Mouse (Mus musculus) thymus, adult 2 months (tissue): Measurements from ENCODE around the gene Aplnr. TPM values are rescaled to one million over a fixed set of nuclear protein-coding genes. Genes with fewer than 3 reads are reported as not detected.

ENCODE experiments used
- DNase-seq: peaks from one replicate; pipeline ENCODE4 v3.0.0; 2021
- H3K27ac ChIP-seq: fragments of 200-500 bp; 2 replicates; pipeline ENCODE4 v1.5.1; 2012; ENCODE audit warnings: low read length, control low read depth; ENCODE audit not compliant: control insufficient read depth, insufficient read depth
- H3K27me3 ChIP-seq: fragments of 200-500 bp; 2 replicates; pipeline ENCODE4 v1.6.1; 2012; ENCODE audit warnings: mild to moderate bottlenecking, low read length, moderate library complexity, mixed read lengths; ENCODE audit not compliant: control insufficient read depth, insufficient read depth
- H3K36me3 ChIP-seq: fragments of 200-500 bp; 2 replicates; pipeline ENCODE4 v1.6.1; 2012; ENCODE audit warnings: mild to moderate bottlenecking, low read length, moderate library complexity; ENCODE audit not compliant: control insufficient read depth, insufficient read depth
- H3K4me1 ChIP-seq: fragments of 200-500 bp; replicated peaks from 2 replicates; pipeline ENCODE4 v1.6.1; 2012; ENCODE audit warnings: low read length; ENCODE audit not compliant: control insufficient read depth, insufficient read depth
- H3K4me3 ChIP-seq: fragments of 200-500 bp; 2 replicates; pipeline ENCODE4 v1.5.1; 2012; ENCODE audit warnings: mild to moderate bottlenecking, low read length, control low read depth, moderate library complexity; ENCODE audit not compliant: control insufficient read depth, insufficient read depth
- CTCF ChIP-seq: fragments of 200-500 bp; IDR thresholded peaks from 2 replicates; pipeline ENCODE4 v1.5.1; 2012; ENCODE audit warnings: mild to moderate bottlenecking, control low read depth, low read length, moderate library complexity, borderline replicate concordance; ENCODE audit not compliant: control insufficient read depth, poor library complexity, insufficient read depth; ENCODE audit errors: extremely low read depth
- POLR2A ChIP-seq: fragments of 200-500 bp; IDR thresholded peaks from 2 replicates; pipeline ENCODE4 v1.6.1; 2012; ENCODE audit warnings: mild to moderate bottlenecking, low read length, control low read depth, moderate library complexity; ENCODE audit not compliant: control insufficient read depth, poor library complexity, insufficient read depth; ENCODE audit errors: extremely low read depth
- WGBS: fragments of 180-500 bp; shearing (Covaris S2); methylation state at CpG from one replicate; pipeline ENCODE4 v1.1.7; 2018; 5-methylcytosine and 5-hydroxymethylcytosine counted together
- polyA plus RNA-seq: library from polyadenylated mRNA; depleted of rRNA; stranded (reverse); fragments of >200 nt; gene quantifications from 2 replicates; pipeline ENCODE4 v1.2.3, GENCODE M21; 2012

The Aplnr gene
- polyA plus RNA-seq, 1 experiment: 4.5 TPM

DNA sequence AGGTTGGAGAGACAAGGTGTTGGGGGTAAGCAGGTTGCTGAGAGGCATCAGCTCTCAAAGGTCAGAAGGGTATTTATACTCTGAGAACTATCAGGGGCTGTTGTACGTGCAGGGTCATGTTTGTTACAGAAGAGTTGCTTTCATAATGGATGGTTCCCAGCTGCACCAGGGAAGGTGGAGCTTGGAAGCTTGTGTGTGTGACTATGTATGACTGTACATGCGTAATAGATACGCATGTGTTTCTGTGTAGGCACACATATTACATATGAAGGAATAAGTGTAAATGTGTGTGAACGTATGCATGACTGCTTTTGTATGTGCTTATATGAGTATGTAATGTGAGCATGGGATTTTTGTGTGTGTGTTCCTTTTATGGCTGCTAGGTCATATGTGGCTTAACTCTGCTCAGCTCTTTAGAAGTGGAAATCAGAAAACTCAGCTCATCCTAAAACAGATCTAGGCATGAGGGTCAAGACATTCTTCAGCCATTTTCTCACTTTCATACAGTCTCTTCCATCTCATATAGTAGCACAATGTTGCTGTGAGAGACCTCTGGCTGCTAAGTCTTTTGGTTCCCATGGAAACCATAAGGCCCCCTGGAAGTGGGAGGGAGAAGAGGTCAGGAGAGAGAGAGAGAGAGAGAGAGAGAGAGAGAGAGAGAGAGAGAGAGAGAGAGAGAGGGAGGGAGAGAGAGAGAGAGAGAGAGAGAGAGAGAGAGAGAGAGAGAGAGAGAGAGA lies 25.0 kb downstream of the Aplnr start:
- DNase-seq: no peak
- H3K36me3 ChIP-seq: no peaks in the 10 kb centered on the region

DNA sequence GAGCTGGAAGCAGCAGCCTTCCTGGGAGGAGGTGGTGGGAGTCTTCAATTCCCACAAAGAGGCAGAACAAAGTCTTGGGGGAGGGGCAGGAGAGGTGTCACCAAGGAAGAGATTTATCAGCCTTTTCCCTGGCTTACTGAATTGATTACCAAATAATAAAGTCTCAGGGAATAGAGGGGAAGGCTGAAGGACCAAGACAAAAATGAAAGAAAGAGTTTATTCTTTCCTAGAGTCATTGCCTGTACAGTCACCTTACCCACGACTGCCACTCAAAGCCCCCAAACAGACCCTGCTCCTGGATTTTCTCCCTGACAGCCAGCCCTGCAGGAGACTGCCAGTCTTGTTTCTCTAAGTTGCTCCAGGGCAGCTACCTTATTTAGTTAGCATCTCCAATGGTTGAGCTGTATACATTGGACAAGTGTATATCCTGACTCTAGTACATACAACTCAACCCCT lies 25.6 kb downstream of the Aplnr start:
- Histone ChIP-seq H3K36me3 (no peaks in the 10 kb centered on the region), H3K4me3 (no peak overlapping the region), H3K27me3 (no peaks in the 10 kb centered on the region), H3K27ac (no peak overlapping the region), H3K4me1 (no peaks in the 10 kb centered on the region)
- WGBS: 94% methylated on average over 1 of the region's 1 CpGs
- TF ChIP-seq POLR2A (no peak), CTCF (no peak)
- DNase-seq: no peak

More for the DNA sequence above, 25.0 kb downstream of the Aplnr start:
- Histone ChIP-seq H3K27me3 (no peaks in the 10 kb centered on the region), H3K4me3 (no peak overlapping the region), H3K4me1 (no peaks in the 10 kb centered on the region), H3K27ac (no peak overlapping the region)
- TF ChIP-seq CTCF (no peak), POLR2A (no peak)
- 95% methylated on average over 4 of the region's 4 CpGs for WGBS

DNA sequence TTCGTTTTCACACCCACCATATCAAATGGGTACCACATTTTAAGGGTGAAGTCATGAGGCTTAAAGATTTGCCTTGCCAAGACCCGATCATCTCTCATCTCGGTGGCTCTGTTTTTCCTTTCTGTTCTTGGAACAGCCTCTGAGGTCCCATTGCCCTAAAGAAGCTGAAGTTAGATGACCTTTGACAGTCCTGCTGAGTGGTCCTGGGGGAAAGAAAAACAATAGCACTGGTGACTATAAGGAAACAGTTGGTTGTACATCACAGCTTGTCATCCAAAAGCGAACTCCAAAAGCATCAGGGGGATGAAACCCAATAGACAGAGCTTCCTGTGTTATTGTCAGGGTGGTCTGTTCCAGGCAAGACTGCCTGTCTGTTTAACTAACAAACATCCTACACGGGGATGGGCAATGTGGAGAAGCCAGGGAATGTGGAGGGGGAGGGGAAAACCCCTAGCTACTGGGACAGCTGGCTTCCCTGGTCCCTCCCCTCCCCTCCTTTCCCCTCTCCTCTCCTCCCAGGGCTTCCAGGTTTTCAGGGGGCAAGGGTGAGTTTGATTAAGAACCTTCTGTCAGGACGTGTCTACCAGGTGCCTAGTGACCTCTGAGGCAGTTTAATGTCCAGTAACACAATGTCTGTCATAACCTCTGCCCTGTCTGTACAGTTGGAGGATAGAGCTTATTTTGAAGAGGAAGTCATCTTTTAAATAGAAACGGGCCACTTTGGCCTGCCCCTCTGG lies 27.5 kb downstream of the Aplnr start:
- Histone ChIP-seq H3K27me3 (no peaks in the 10 kb centered on the region), H3K4me3 (no peak overlapping the region), H3K4me1 (no peaks in the 10 kb centered on the region), H3K27ac (no peak overlapping the region), H3K36me3 (no peaks in the 10 kb centered on the region)
- TF ChIP-seq CTCF (no peak), POLR2A (no peak)
- WGBS: 58% methylated on average over 7 of the region's 7 CpGs
- DNase-seq: no peak

DNA sequence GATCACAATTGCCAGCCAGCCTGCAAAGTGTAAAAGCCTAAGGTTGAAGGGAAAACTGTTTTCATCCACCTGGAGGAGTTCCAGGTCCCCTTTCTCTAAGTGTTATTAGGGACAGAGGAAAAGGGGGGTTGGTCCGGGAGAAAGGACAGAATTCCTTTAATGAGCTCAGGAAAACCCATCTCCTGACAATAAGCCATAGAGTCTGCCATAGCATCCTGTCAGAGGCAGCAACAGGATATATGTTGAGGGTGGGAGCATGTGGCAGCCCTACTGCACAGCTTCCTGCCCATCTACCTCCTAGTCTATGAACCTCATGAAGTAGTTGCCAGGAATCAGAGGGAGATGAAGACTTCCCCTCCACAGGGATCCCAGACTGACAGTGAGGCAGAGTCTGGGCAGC lies 31.6 kb downstream of the Aplnr start:
- TF ChIP-seq CTCF: no peak
- no peak for TF ChIP-seq POLR2A
- H3K4me1 ChIP-seq: no peaks in the 10 kb centered on the region
- no peak for DNase-seq
- H3K27ac ChIP-seq: no peak overlapping the region
- H3K27me3 ChIP-seq: no peaks in the 10 kb centered on the region
- H3K36me3 ChIP-seq: no peaks in the 10 kb centered on the region
- H3K4me3 ChIP-seq: no peak overlapping the region
- 55% methylated on average over 1 of the region's 1 CpGs for WGBS

DNA sequence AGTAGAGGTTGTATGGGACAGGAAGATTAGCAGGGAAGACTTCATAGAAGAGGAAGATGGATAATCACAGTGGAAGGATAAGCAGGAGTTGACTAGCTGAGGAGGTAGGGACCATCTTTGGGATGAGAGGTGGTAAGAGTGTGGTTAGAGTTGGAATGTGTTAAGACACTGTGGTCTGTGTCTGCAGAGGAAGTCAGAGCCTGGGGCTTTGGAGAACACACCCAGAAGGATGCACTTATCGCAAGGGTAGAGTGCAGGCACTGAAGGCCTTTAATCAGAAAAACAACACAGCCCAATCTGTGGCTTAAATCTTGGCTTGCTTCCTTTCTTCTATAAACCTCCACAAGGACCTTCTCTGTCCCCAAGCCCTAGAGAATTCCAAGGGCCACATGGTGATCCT lies 32.3 kb downstream of the Aplnr start:
- no peaks in the 10 kb centered on the region for H3K36me3 ChIP-seq
- no peaks in the 10 kb centered on the region for H3K27me3 ChIP-seq
- TF ChIP-seq CTCF (no peak), POLR2A (no peak)
- H3K4me1 ChIP-seq: no peaks in the 10 kb centered on the region
- H3K27ac ChIP-seq: no peak overlapping the region
- 32% methylated on average over 1 of the region's 1 CpGs for WGBS
- no peak overlapping the region for H3K4me3 ChIP-seq
- no peak for DNase-seq

DNA sequence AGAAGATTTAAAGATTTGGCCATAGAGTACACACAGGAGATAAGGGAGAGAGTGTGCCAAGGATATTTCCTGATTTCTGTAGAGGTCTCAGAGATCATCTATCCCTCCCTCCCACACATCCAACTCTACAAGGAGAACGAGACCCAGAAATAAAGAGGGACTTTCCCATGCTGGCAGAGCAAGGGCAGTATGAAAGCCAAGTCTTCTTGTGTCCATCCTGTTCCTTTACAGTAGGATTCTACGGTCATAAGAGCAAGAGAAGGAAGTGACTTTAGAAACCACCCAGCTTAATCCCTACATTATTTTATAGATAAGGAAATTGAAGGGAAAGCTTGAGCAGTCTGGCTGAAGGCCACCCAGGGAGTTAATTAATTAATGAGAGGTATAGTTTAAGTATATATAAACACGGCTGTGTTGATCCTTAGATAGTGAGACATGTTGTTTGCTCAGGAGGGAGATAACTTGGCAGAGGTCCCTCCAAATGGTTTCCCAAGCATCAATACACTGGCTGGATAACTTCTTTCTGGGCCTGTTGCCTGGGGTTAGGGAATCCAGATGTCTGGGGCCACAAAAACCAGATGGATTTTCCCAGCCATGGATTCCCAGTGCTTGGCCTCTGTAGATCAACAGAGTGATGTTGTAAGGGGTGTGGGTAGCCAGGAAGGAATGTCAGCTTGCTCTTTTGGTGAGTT lies 36.2 kb downstream of the Aplnr start:
- Histone ChIP-seq H3K4me1 (no peaks in the 10 kb centered on the region), H3K4me3 (no peak overlapping the region), H3K27me3 (no peaks in the 10 kb centered on the region), H3K36me3 (no peaks in the 10 kb centered on the region), H3K27ac (no peak overlapping the region)
- TF ChIP-seq CTCF (no peak), POLR2A (no peak)
- 72% methylated on average over 3 of the region's 3 CpGs for WGBS
- no peak for DNase-seq
